Mouse (Mus musculus): Measurements from ENCODE around the gene Tmc3. TPM values are rescaled to one million over a fixed set of nuclear protein-coding genes. Genes with fewer than 3 reads are reported as not detected.

The Tmc3 gene
- polyA plus RNA-seq (2012; rRNA removed; ENCODE audit: low replicate concordance), result 0.17 and 0.28 TPM in 2 replicates

GRCm38 (mm10) chr7:83584639-83585471 lies at the start of gene Tmc3:
Gene Tmc3, plus strand, starts transcription at chr7:83584927.

GRCm38 (mm10) chr7:83631828-83632681 lies 47.3 kb downstream of the Tmc3 start, which contains the start of gene Stard5:
Gene Stard5, plus strand, starts transcription at chr7:83631959.

Other genes starting within 250 kb of the Tmc3 start
- gene Stard5, start 47.0 kb downstream of the Tmc3 start, polyA plus RNA-seq (2012; rRNA removed; ENCODE audit: low replicate concordance), result 19.7 and 22.5 TPM in 2 replicates
- 14.6 and 15.2 TPM in 2 replicates for gene Il16, start 160.8 kb downstream of the Tmc3 start, polyA plus RNA-seq (2012; rRNA removed; ENCODE audit: low replicate concordance)
- 0.76 TPM in 1 of 2 replicates, not detected in the other for gene Cfap161, start 210.0 kb downstream of the Tmc3 start, polyA plus RNA-seq (2012; rRNA removed; ENCODE audit: low replicate concordance)

All from subcutaneous adipose tissue, adult 2 months (tissue).